Mouse (Mus musculus): ENCODE measurements around the gene Atg9a. TPM values are rescaled to one million over a fixed set of nuclear protein-coding genes. Genes with fewer than 3 reads are reported as not detected.

Gene Atg9a
- polyA plus RNA-seq, 1 experiment from 2014 or later = 48.8 TPM

GRCm38 (mm10) chr1:75159540-75160255 is 32.3 kb downstream of the Atg9a start:
- no peak for ATAC-seq
- no peak overlapping the region for H3K4me2 ChIP-seq (ENCODE audit: low read length)
- H3K9ac ChIP-seq (replicated peaks; ENCODE audit: low read depth, low read length) = no peak overlapping the region
- no peak overlapping the region for H3K4me3 ChIP-seq (replicated peaks; ENCODE audit: low read length)
- H3K4me1 ChIP-seq (replicated peaks; ENCODE audit: control insufficient read depth, insufficient read depth, low read length) = no peaks in the 10 kb centered on the region
- 68% methylated on average over 5 of the region's 5 CpGs for whole genome bisulfite sequencing
- no peaks in the 10 kb centered on the region for H3K9me3 ChIP-seq (ENCODE audit: control insufficient read depth, low read length)
- no peaks in the 10 kb centered on the region for H3K36me3 ChIP-seq (ENCODE audit: control insufficient read depth, insufficient read depth)
- H3K27me3 ChIP-seq (replicated peaks; ENCODE audit: control insufficient read depth, insufficient read depth, low read length) = no peaks in the 10 kb centered on the region
- no peak overlapping the region for H3K27ac ChIP-seq (ENCODE audit: low read length)

DNA sequence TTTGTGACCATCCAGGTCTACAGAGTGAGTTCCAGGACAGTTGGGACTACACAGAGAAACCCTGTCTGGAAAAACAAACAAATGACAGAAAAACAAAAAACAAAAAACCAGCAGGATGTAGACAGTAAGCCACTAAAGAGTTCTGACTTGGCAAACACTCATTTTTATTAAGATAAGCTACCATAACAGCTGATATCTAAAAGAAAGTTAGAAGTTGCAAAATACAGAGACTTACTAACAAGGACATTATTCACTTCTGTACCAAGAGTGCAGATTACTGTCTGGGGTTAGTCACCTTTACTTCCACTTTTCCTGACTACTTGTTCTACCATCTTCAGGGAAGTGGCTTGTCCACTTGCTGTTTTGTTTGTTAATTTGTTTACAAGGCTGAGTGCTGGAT is 33.0 kb downstream of the Atg9a start:
- Histone ChIP-seq H3K4me2 (ENCODE audit: low read length) (no peak overlapping the region), H3K4me1 (replicated peaks; ENCODE audit: control insufficient read depth, insufficient read depth, low read length) (no peaks in the 10 kb centered on the region), H3K27me3 (replicated peaks; ENCODE audit: control insufficient read depth, insufficient read depth, low read length) (no peaks in the 10 kb centered on the region), H3K36me3 (ENCODE audit: control insufficient read depth, insufficient read depth) (no peaks in the 10 kb centered on the region), H3K27ac (ENCODE audit: low read length) (no peak overlapping the region), H3K9me3 (ENCODE audit: control insufficient read depth, low read length) (no peaks in the 10 kb centered on the region), H3K9ac (replicated peaks; ENCODE audit: low read depth, low read length) (no peak overlapping the region), H3K4me3 (replicated peaks; ENCODE audit: low read length) (no peak overlapping the region)
- no peak for ATAC-seq

DNA sequence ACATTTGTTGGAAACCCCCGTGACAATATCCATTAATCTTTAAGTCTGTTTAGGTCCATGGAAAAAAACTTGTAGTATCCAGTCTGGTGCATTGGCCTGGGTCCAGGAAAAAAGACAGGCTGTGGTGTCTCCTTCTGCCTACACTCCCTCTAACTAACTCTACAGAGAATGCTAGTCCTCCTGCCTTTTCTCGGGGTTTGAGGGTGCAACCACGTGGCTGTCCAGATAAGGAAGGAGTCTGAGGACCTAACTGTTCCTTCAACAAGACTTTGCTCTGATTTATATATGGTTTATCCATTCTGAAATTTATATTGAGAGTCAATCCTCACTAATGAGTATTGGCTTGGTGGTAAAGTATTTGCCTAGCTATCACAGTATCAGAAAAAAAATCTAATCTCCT is 36.2 kb downstream of the Atg9a start:
- Histone ChIP-seq H3K4me3 (replicated peaks; ENCODE audit: low read length) (no peak overlapping the region), H3K27ac (ENCODE audit: low read length) (no peak overlapping the region), H3K36me3 (ENCODE audit: control insufficient read depth, insufficient read depth) (no peaks in the 10 kb centered on the region), H3K4me2 (ENCODE audit: low read length) (no peak overlapping the region), H3K9ac (replicated peaks; ENCODE audit: low read depth, low read length) (no peak overlapping the region), H3K9me3 (ENCODE audit: control insufficient read depth, low read length) (no peaks in the 10 kb centered on the region), H3K4me1 (replicated peaks; ENCODE audit: control insufficient read depth, insufficient read depth, low read length) (no peaks in the 10 kb centered on the region), H3K27me3 (replicated peaks; ENCODE audit: control insufficient read depth, insufficient read depth, low read length) (no peaks in the 10 kb centered on the region)
- WGBS = 66% methylated on average over 3 of the region's 3 CpGs
- ATAC-seq = no peak

DNA sequence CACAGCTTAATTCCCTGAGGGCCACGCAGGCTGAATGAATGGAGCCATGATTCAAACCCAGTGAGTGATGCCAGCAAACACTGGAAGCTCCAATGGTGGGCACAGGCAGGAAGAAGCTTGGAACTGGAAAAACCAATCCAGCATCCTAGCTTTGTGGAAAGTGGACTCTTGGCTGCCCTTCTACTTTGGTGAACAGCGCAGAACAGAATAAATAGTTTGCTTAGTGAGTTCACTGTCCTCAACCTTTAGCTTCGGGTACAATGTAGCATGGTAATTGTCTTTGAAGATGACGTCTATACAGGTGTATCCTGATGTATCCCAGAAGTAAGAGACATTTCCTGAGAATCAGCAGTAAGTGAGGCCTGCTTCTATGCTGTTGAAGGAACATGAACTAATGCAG is 43.3 kb downstream of the Atg9a start:
- no peaks in the 10 kb centered on the region for H3K27me3 ChIP-seq (replicated peaks; ENCODE audit: control insufficient read depth, insufficient read depth, low read length)
- 91% methylated on average over 4 of the region's 4 CpGs for WGBS
- H3K9me3 ChIP-seq (ENCODE audit: control insufficient read depth, low read length) = no peaks in the 10 kb centered on the region
- peaks cover 8% of the 10 kb centered on the region for H3K4me1 ChIP-seq (replicated peaks; ENCODE audit: control insufficient read depth, insufficient read depth, low read length)
- peaks cover 27% of the 10 kb centered on the region for H3K36me3 ChIP-seq (ENCODE audit: control insufficient read depth, insufficient read depth)
- H3K27ac ChIP-seq (ENCODE audit: low read length) = no peak overlapping the region
- H3K9ac ChIP-seq (replicated peaks; ENCODE audit: low read depth, low read length) = no peak overlapping the region
- no peak overlapping the region for H3K4me3 ChIP-seq (replicated peaks; ENCODE audit: low read length)
- ATAC-seq = no peak
- no peak overlapping the region for H3K4me2 ChIP-seq (ENCODE audit: low read length)

DNA sequence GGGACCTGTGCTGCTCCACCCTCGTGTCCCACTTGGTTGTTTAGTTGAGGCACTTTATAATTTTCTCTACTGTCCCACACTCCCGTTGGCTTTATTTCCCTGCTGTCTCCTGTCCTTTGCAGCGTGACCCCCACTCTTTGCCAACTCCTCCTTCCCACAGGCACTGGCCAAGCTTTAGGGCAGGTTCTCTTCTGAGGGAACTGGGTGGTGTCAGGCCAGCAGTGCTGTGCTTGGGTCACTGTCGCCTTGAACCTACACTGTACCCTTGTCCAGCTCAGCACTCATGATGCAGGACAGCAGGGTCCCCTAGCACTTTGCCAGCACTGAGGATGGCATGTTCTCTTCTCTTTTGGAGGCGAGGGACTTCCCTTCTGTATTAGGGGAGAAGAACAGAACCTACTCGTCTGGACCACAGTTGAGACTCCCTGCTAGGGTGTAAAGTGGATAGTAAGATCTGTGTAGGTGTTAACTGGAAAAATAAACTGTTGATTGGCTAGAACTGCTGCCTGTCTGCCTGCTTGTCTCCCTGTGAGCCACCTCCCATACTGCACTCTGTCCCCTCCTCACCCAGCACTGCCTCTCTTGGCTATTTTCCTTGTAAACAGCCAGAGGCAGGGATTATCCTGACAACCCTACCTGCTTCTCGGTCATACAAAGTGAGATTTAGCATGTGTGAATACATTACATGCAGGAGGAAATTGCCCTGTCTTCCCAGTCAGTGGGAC is 44.4 kb downstream of the Atg9a start:
- 86% methylated on average over 7 of the region's 7 CpGs for WGBS
- Histone ChIP-seq H3K9ac (replicated peaks; ENCODE audit: low read depth, low read length) (no peak overlapping the region), H3K4me1 (replicated peaks; ENCODE audit: control insufficient read depth, insufficient read depth, low read length) (peaks cover 10% of the 10 kb centered on the region), H3K27me3 (replicated peaks; ENCODE audit: control insufficient read depth, insufficient read depth, low read length) (no peaks in the 10 kb centered on the region), H3K36me3 (ENCODE audit: control insufficient read depth, insufficient read depth) (peaks cover 27% of the 10 kb centered on the region), H3K27ac (ENCODE audit: low read length) (no peak overlapping the region), H3K4me2 (ENCODE audit: low read length) (no peak overlapping the region), H3K9me3 (ENCODE audit: control insufficient read depth, low read length) (no peaks in the 10 kb centered on the region), H3K4me3 (replicated peaks; ENCODE audit: low read length) (no peak overlapping the region)
- no peak for ATAC-seq

DNA sequence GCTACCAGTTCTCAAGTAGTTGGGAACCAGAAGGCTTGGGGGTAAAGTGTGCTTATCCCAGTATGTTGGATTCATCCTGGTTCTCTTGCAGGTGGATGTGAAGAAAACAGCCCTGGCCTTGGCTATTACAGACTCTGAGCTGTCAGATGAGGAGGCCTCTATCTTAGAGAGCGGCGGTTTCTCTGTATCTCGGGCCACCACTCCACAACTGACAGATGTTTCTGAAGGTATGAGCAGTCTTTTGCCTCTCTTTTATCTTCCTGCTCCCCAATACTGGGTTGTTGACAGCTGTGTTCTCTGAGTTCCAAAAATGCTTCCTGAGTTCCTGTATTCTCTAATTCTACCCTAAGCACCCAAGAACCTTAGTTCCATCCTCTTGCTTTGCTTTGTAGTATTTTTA is 46.4 kb downstream of the Atg9a start:
- no peak overlapping the region for H3K27ac ChIP-seq (ENCODE audit: low read length)
- H3K4me3 ChIP-seq (replicated peaks; ENCODE audit: low read length) = no peak overlapping the region
- no peak for ATAC-seq
- H3K9me3 ChIP-seq (ENCODE audit: control insufficient read depth, low read length) = no peaks in the 10 kb centered on the region
- H3K27me3 ChIP-seq (replicated peaks; ENCODE audit: control insufficient read depth, insufficient read depth, low read length) = no peaks in the 10 kb centered on the region
- H3K36me3 ChIP-seq (ENCODE audit: control insufficient read depth, insufficient read depth) = peaks cover 27% of the 10 kb centered on the region
- H3K9ac ChIP-seq (replicated peaks; ENCODE audit: low read depth, low read length) = no peak overlapping the region
- H3K4me1 ChIP-seq (replicated peaks; ENCODE audit: control insufficient read depth, insufficient read depth, low read length) = peaks cover 16% of the 10 kb centered on the region
- no peak overlapping the region for H3K4me2 ChIP-seq (ENCODE audit: low read length)
- WGBS = 87% methylated on average over 3 of the region's 3 CpGs

GRCm38 (mm10) chr1:75142301-75143261 is 49.4 kb downstream of the Atg9a start, which contains the start of the genes Cnppd1 and Retreg2:
Gene Cnppd1, minus strand, starts transcription at chr1:75142711.
Gene Retreg2, plus strand, starts transcription at chr1:75142778.
- no peaks in the 10 kb centered on the region for H3K27me3 ChIP-seq (replicated peaks; ENCODE audit: control insufficient read depth, insufficient read depth, low read length)
- peaks cover 20% of the 10 kb centered on the region for H3K36me3 ChIP-seq (ENCODE audit: control insufficient read depth, insufficient read depth)
- peak within 1 kb of the TSS; percentile 92 for H3K4me3 ChIP-seq (replicated peaks; ENCODE audit: low read length)
- peak within 1 kb of the TSS; percentile 89 for H3K4me2 ChIP-seq (ENCODE audit: low read length)
- peaks cover 23% of the 10 kb centered on the region for H3K4me1 ChIP-seq (replicated peaks; ENCODE audit: control insufficient read depth, insufficient read depth, low read length)
- H3K27ac ChIP-seq (ENCODE audit: low read length) = peak within 1 kb of the TSS; percentile 96
- under 1% methylated on average over 89 of the region's 91 CpGs for WGBS
- H3K9ac ChIP-seq (replicated peaks; ENCODE audit: low read depth, low read length) = peak within 1 kb of the TSS; percentile 96
- H3K9me3 ChIP-seq (ENCODE audit: control insufficient read depth, low read length) = no peaks in the 10 kb centered on the region
- ATAC-seq = peak; percentile 90

DNA sequence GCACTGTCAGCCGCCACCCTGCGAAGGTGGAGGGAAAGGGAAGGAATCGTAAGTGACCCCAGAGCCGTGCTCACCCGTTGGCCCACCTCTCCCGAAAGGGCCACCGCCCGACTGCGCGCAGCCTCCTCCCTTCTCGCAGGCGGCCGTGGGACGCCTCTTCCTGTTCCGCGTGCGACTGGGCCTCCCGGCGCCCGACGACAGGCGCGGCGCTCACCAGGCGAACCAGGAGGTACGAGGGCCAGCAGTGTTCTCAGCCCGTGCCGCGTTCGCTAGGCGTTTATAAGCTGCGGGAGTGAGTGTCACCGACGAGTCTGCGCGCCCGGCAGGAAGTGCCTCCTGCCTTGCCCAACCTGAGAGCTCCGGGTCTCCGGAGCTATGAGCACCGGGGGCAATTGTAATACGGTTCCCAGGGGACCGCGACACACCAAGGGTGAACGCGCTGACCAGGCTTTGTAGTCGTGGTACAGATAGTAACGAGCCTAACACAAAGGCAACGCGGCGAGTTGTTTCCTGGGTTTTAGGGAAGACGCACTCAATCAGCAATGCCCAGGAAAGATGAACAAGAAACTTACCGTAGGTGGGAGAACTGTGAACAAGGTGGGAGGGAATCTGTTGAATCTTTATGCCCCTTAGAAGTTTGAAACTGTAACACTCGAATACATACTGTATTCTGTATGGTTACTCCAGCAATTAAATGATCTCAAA is 50.4 kb downstream of the Atg9a start:
- Histone ChIP-seq H3K36me3 (ENCODE audit: control insufficient read depth, insufficient read depth) (peaks cover 14% of the 10 kb centered on the region), H3K27ac (ENCODE audit: low read length) (peak overlapping the region; percentile 19), H3K27me3 (replicated peaks; ENCODE audit: control insufficient read depth, insufficient read depth, low read length) (no peaks in the 10 kb centered on the region), H3K4me3 (replicated peaks; ENCODE audit: low read length) (peak overlapping the region; percentile 92), H3K4me2 (ENCODE audit: low read length) (peak overlapping the region; percentile 89), H3K9ac (replicated peaks; ENCODE audit: low read depth, low read length) (peak overlapping the region; percentile 96), H3K9me3 (ENCODE audit: control insufficient read depth, low read length) (no peaks in the 10 kb centered on the region), H3K4me1 (replicated peaks; ENCODE audit: control insufficient read depth, insufficient read depth, low read length) (peaks cover 23% of the 10 kb centered on the region)
- ATAC-seq = peak; percentile 12; the same call in 1 of the 2 replicates
- WGBS = under 1% methylated on average over 52 of the region's 53 CpGs

All from forebrain, embryonic 16.5 days (tissue).